Mouse (Mus musculus) hindbrain, embryonic 11.5 days (tissue): ENCODE data around the gene Gucy2d. TPM values are rescaled to one million over a fixed set of nuclear protein-coding genes. Genes with fewer than 3 reads are reported as not detected.
A peak's percentile ranks its signal among the peaks of the same experiment; 100 is the strongest.

Experiments used
- ATAC-seq: fragments of 200-750 bp; cut with Nextera tagmentation; 2 replicates; pipeline ENCODE4 v1.8.0; 2017; ENCODE audit warnings: mild to moderate bottlenecking, moderate TSS enrichment, moderate library complexity; ENCODE audit not compliant: low FRiP score
- DNase-seq: peaks from one replicate; pipeline ENCODE4 v3.0.0-alpha.2; 2015; ENCODE audit warnings: low spot score
- H3K27ac ChIP-seq: fragments of 300-500 bp; sonication (generic); 2 replicates; pipeline ENCODE4 v1.5.1; 2014; ENCODE audit warnings: mild to moderate bottlenecking, low read depth, low read length
- H3K27me3 ChIP-seq: fragments of 300-500 bp; sonication (generic); 2 replicates; pipeline ENCODE4 v1.6.1; 2014; ENCODE audit warnings: mild to moderate bottlenecking, low read length, moderate library complexity, mixed read lengths; ENCODE audit not compliant: control insufficient read depth, insufficient read depth
- H3K36me3 ChIP-seq: fragments of 300-500 bp; sonication (generic); 2 replicates; pipeline ENCODE4 v1.6.1; 2014; ENCODE audit warnings: mild to moderate bottlenecking, low read length, moderate library complexity, mixed read lengths; ENCODE audit not compliant: control insufficient read depth, insufficient read depth
- H3K4me1 ChIP-seq: fragments of 300-500 bp; sonication (generic); replicated peaks from 2 replicates; pipeline ENCODE4 v1.6.1; 2014; ENCODE audit warnings: low read length, mixed read lengths; ENCODE audit not compliant: control insufficient read depth, insufficient read depth
- H3K4me2 ChIP-seq: fragments of 300-500 bp; sonication (generic); replicated peaks from 2 replicates; pipeline ENCODE4 v1.6.1; 2014; ENCODE audit warnings: mild to moderate bottlenecking, low read depth, low read length
- H3K4me3 ChIP-seq: fragments of 300-500 bp; sonication (generic); 2 replicates; pipeline ENCODE4 v1.5.1; 2014; ENCODE audit warnings: low read depth, low read length
- H3K9ac ChIP-seq: fragments of 300-500 bp; sonication (generic); 2 replicates; pipeline ENCODE4 v1.6.1; 2014; ENCODE audit warnings: low read depth, low read length
- H3K9me3 ChIP-seq: fragments of 300-500 bp; sonication (generic); 2 replicates; pipeline ENCODE4 v1.6.1; 2016; ENCODE audit warnings: low read length; ENCODE audit not compliant: control insufficient read depth
- whole genome bisulfite sequencing: fragments of 180-500 bp; shearing (Covaris S2); extraction: QIAGEN DNeasy Blood & Tissue Kit; methylation state at CpG from one replicate; pipeline ENCODE4 v1.1.7; 2014; 5-methylcytosine and 5-hydroxymethylcytosine counted together
- polyA plus RNA-seq: library from polyadenylated mRNA; unstranded; fragments of >200 nt; fragmentation: Nextera tagmentation; extraction: Ambion mirVana; gene quantifications from 2 replicates; pipeline ENCODE4 v1.2.1, GENCODE M21; 2014

Gucy2d gene
- polyA plus RNA-seq, 1 experiment from 2014 or later: not detected

GRCm38 (mm10) chr7:98429579-98429978 is 10.6 kb upstream of the Gucy2d start:
- no peak for ATAC-seq
- no peak overlapping the region for H3K27ac ChIP-seq
- no peak overlapping the region for H3K4me3 ChIP-seq
- WGBS: 92% methylated on average over 3 of the region's 3 CpGs
- H3K9ac ChIP-seq: no peak overlapping the region
- no peak for DNase-seq
- no peak overlapping the region for H3K4me2 ChIP-seq
- H3K36me3 ChIP-seq: no peaks in the 10 kb centered on the region
- no peaks in the 10 kb centered on the region for H3K9me3 ChIP-seq
- no peaks in the 10 kb centered on the region for H3K27me3 ChIP-seq
- no peaks in the 10 kb centered on the region for H3K4me1 ChIP-seq

GRCm38 (mm10) chr7:98430785-98431184 is 9.4 kb upstream of the Gucy2d start:
- peak; percentile 74 for DNase-seq
- Histone ChIP-seq H3K9ac (no peak overlapping the region), H3K9me3 (no peaks in the 10 kb centered on the region), H3K4me1 (no peaks in the 10 kb centered on the region), H3K36me3 (no peaks in the 10 kb centered on the region), H3K27ac (no peak overlapping the region), H3K4me3 (no peak overlapping the region), H3K27me3 (no peaks in the 10 kb centered on the region), H3K4me2 (no peak overlapping the region)
- peak; percentile 45; the same call in 1 of the 2 replicates for ATAC-seq
- WGBS: 44% methylated on average over 3 of the region's 3 CpGs

GRCm38 (mm10) chr7:98437629-98438028 is 2.6 kb upstream of the Gucy2d start:
- Histone ChIP-seq H3K36me3 (no peaks in the 10 kb centered on the region), H3K4me3 (no peak overlapping the region), H3K27ac (no peak overlapping the region), H3K9me3 (no peaks in the 10 kb centered on the region), H3K27me3 (no peaks in the 10 kb centered on the region), H3K9ac (no peak overlapping the region), H3K4me2 (no peak overlapping the region), H3K4me1 (no peaks in the 10 kb centered on the region)
- ATAC-seq (no peak), DNase-seq (peak; percentile 76)
- WGBS: 38% methylated on average over 9 of the region's 9 CpGs

GRCm38 (mm10) chr7:98446873-98447272 is 6.7 kb downstream of the Gucy2d start:
- 83% methylated on average over 3 of the region's 3 CpGs for whole genome bisulfite sequencing
- H3K9me3 ChIP-seq: no peaks in the 10 kb centered on the region
- no peaks in the 10 kb centered on the region for H3K36me3 ChIP-seq
- no peak for ATAC-seq
- DNase-seq: no peak
- no peaks in the 10 kb centered on the region for H3K27me3 ChIP-seq
- no peak overlapping the region for H3K9ac ChIP-seq
- H3K4me1 ChIP-seq: no peaks in the 10 kb centered on the region
- H3K4me3 ChIP-seq: no peak overlapping the region
- no peak overlapping the region for H3K27ac ChIP-seq
- H3K4me2 ChIP-seq: no peak overlapping the region

- no peak for ATAC-seq
- Histone ChIP-seq H3K27ac (no peak overlapping the region), H3K9me3 (no peaks in the 10 kb centered on the region), H3K4me3 (no peak overlapping the region), H3K4me2 (no peak overlapping the region), H3K36me3 (no peaks in the 10 kb centered on the region), H3K9ac (no peak overlapping the region), H3K4me1 (no peaks in the 10 kb centered on the region), H3K27me3 (no peaks in the 10 kb centered on the region)
- 55% methylated on average over 11 of the region's 11 CpGs for WGBS
- DNase-seq: peak; percentile 57
Measured at GRCm38 (mm10) chr7:98447585-98448308, 7.5 kb downstream of the Gucy2d start.

- DNase-seq (no peak), ATAC-seq (no peak)
- H3K27me3 ChIP-seq: no peaks in the 10 kb centered on the region
- H3K4me2 ChIP-seq: no peak overlapping the region
- H3K9ac ChIP-seq: no peak overlapping the region
- no peaks in the 10 kb centered on the region for H3K9me3 ChIP-seq
- H3K36me3 ChIP-seq: no peaks in the 10 kb centered on the region
- WGBS: 92% methylated on average over 5 of the region's 5 CpGs
- H3K4me3 ChIP-seq: no peak overlapping the region
- H3K4me1 ChIP-seq: no peaks in the 10 kb centered on the region
- no peak overlapping the region for H3K27ac ChIP-seq
Measured at GRCm38 (mm10) chr7:98448309-98448630, 8.1 kb downstream of the Gucy2d start.

GRCm38 (mm10) chr7:98449696-98450095 is 9.5 kb downstream of the Gucy2d start:
- Histone ChIP-seq H3K9me3 (no peaks in the 10 kb centered on the region), H3K4me2 (no peak overlapping the region), H3K4me1 (no peaks in the 10 kb centered on the region), H3K27me3 (no peaks in the 10 kb centered on the region), H3K27ac (no peak overlapping the region), H3K9ac (no peak overlapping the region), H3K4me3 (no peak overlapping the region), H3K36me3 (no peaks in the 10 kb centered on the region)
- ATAC-seq (no peak), DNase-seq (no peak)
- WGBS: 89% methylated on average over 9 of the region's 9 CpGs

GRCm38 (mm10) chr7:98454397-98455120 is 14.3 kb downstream of the Gucy2d start:
- 81% methylated on average over 10 of the region's 10 CpGs for WGBS
- DNase-seq (no peak), ATAC-seq (no peak)
- Histone ChIP-seq H3K9ac (no peak overlapping the region), H3K9me3 (no peaks in the 10 kb centered on the region), H3K36me3 (no peaks in the 10 kb centered on the region), H3K27ac (no peak overlapping the region), H3K27me3 (no peaks in the 10 kb centered on the region), H3K4me3 (no peak overlapping the region), H3K4me1 (no peaks in the 10 kb centered on the region), H3K4me2 (no peak overlapping the region)

GRCm38 (mm10) chr7:98460319-98460718 is 20.1 kb downstream of the Gucy2d start:
- no peaks in the 10 kb centered on the region for H3K36me3 ChIP-seq
- no peaks in the 10 kb centered on the region for H3K27me3 ChIP-seq
- DNase-seq (no peak), ATAC-seq (no peak)
- H3K4me1 ChIP-seq: no peaks in the 10 kb centered on the region
- H3K9ac ChIP-seq: no peak overlapping the region
- WGBS: 68% methylated on average over 7 of the region's 7 CpGs
- H3K27ac ChIP-seq: no peak overlapping the region
- no peak overlapping the region for H3K4me2 ChIP-seq
- H3K9me3 ChIP-seq: no peaks in the 10 kb centered on the region
- H3K4me3 ChIP-seq: no peak overlapping the region
